Comparison of ENCODE assay signal across 15 mouse cellular contexts in the genomic region with DNA sequence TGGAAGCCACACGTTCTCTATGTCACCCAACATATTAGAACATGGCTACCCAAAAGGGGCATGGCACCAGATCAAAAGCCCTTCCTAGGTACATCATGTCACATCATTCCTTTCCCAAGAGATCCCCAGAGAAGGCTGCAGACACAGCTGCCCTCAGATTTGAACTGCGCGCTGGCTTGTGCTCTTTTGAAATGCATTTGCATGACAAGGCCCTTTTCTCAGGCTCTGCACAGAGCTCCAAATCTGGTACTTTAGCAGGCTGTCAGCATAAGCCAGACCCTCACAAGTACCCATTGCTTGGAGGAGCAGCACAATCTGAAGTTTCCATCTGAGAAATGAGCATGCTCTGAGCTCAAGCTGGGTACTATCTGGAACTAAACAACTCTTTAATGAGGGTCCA.
"Had no signal": no experiment of that assay in that cellular context is flagged by ENCODE, and none has a peak within 500 bp of the region (broad histone marks: within the 10 kb centered on the region; RNA-seq: fewer than 3 reads in every experiment).

No protein-coding gene starts in this region.

- H3K27me3 ChIP-seq: limb, embryonic 15.5 days; liver, embryonic 12.5 days had no signal

- H3K9ac ChIP-seq: limb, embryonic 15.5 days; liver, embryonic 12.5 days; lung, embryonic 14.5 days had no signal

- H3K27ac ChIP-seq: kidney, postnatal 0 days; limb, embryonic 15.5 days; liver, embryonic 12.5 days had no signal

- DNase-seq: kidney, adult 11 months; kidney, adult 9 months; kidney, postnatal 36 days; layer of hippocampus, adult 9-11 months; layer of hippocampus, postnatal 36 days; lung, embryonic 14.5 days; lung, postnatal 10 days; lung, postnatal 4 days; right cerebral cortex, adult 18-20 months; right cerebral cortex, postnatal 25 days; thymus, postnatal 4 days had no signal

- ATAC-seq: liver, embryonic 12.5 days had no signal

- H3K9me3 ChIP-seq: limb, embryonic 15.5 days; liver, embryonic 12.5 days had no signal

- H3K36me3 ChIP-seq: liver, embryonic 12.5 days had no signal

- H3K4me1 ChIP-seq: liver, embryonic 12.5 days had no signal

- H3K4me3 ChIP-seq: limb, embryonic 15.5 days; liver, embryonic 12.5 days; myocyte had no signal

- H3K4me2 ChIP-seq: limb, embryonic 15.5 days; liver, embryonic 12.5 days; lung, embryonic 14.5 days had no signal
